Mouse (Mus musculus): ENCODE measurements at regions not wholly inside any gene's neighbourhood (a gene's known extent, or its start where the extent isn't known, plus 50 kb on each side); places are given as distances from the start of the nearest gene placed in this dataset.

DNA sequence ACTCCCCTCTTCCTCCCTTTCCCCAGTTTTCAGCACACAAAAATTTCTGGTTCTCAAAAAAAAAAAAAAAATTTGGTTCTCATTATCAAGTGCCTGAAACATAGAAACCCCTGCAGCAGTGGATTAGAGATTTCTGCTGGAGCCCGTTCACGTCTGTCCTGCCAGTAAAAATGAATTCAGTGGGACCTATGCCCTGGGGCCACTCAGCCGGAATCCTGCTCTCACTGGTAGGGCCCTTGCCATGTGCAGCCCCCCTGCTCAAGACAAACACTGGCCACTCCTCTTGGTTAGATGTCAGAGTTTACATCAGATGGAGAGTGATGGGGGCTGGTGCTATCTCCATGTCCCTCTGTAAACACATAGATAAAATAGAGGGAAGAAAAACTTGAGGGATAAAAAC lies 108.0 kb downstream of the Atp23 start:
- TF ChIP-seq CTCF (IDR thresholded peaks at IDR 0.05; ENCODE audit: insufficient read depth, low read depth, low read length) = no peak
- TF ChIP-seq POLR2A (IDR thresholded peaks at IDR 0.05; ENCODE audit: insufficient read depth, low read depth, low read length) = no peak
- no peaks in the 10 kb centered on the region for H3K4me1 ChIP-seq (ENCODE audit: control insufficient read depth, insufficient read depth, low read length)
- H3K27ac ChIP-seq (ENCODE audit: insufficient read depth, low read depth, low read length) = no peak overlapping the region
- 66% methylated on average over 3 of the region's 3 CpGs for WGBS
- H3K4me3 ChIP-seq (ENCODE audit: insufficient read depth, low read depth, low read length) = no peak overlapping the region

DNA sequence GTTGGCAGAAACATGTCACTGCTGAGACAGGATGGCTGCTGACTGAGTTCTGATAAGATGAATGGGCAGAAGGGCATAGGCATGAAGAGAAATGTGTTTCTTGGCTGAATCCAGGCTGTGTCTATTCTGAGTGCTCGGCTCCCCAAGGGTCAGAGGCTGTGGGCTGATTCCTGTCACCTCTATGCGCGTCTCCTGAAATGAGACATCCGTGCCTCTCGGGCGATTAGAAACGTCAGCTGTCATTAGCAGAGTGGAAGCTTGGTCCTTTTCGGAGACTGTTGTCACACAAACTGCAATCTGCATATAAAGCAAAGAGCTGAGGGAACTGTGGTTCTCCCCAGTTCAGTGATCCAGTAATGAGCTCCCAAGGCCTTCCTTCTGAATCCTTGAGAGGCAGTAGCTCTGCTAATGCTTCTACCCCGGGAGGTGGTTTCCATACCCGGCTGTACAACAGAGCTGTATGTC lies 108.8 kb downstream of the Atp23 start:
- Histone ChIP-seq H3K4me3 (ENCODE audit: insufficient read depth, low read depth, low read length) (no peak overlapping the region), H3K4me1 (ENCODE audit: control insufficient read depth, insufficient read depth, low read length) (no peaks in the 10 kb centered on the region), H3K27ac (ENCODE audit: insufficient read depth, low read depth, low read length) (no peak overlapping the region)
- WGBS = 69% methylated on average over 10 of the region's 10 CpGs
- TF ChIP-seq POLR2A (IDR thresholded peaks at IDR 0.05; ENCODE audit: insufficient read depth, low read depth, low read length) = no peak
- no peak for TF ChIP-seq CTCF (IDR thresholded peaks at IDR 0.05; ENCODE audit: insufficient read depth, low read depth, low read length)

DNA sequence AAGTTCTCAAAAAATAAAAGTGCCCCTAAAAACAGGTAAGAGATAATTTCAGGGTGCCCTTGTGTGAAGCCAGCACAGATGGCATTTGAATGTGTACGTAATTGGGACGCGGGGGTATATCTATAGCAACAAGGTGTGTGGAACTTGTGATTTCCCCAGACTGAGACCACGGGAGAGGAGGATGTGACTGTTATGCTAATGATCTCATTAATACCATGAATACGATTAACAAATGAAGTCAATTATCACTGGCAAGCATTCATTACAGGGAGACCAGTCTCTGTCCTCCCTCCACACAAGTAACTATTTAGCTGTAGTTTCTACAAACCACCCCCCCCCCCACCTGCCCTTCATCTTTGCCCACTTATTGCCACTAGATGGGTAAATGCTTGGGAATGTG lies 112.9 kb downstream of the Atp23 start:
- no peak overlapping the region for H3K4me3 ChIP-seq (ENCODE audit: insufficient read depth, low read depth, low read length)

DNA sequence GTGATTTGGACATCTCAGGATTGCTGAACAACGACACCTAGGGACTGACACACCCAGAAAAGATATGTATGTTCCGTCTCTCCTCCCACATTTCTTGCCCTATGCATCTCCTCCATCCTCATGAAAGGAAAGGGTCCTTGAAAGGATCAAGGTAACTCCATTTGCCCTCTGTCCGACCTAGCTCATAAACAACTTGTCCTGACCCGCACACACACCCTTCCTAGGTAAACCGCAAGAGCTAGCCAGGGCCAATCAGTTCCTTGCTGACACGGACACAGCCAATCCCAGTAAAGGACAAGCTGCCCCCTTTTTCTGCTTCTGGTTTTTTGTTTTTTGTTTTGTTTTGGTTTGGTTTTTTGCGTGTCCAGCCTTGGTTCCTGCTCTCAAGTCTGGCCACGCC lies 118.0 kb downstream of the Atp23 start:
- TF ChIP-seq CTCF (IDR thresholded peaks at IDR 0.05; ENCODE audit: insufficient read depth, low read depth, low read length) (no peak), POLR2A (IDR thresholded peaks at IDR 0.05; ENCODE audit: insufficient read depth, low read depth, low read length) (no peak)
- WGBS = 91% methylated on average over 8 of the region's 8 CpGs

More for the DNA sequence above, 112.9 kb downstream of the Atp23 start:
- Histone ChIP-seq H3K4me1 (ENCODE audit: control insufficient read depth, insufficient read depth, low read length) (no peaks in the 10 kb centered on the region), H3K27ac (ENCODE audit: insufficient read depth, low read depth, low read length) (no peak overlapping the region)
- TF ChIP-seq POLR2A (IDR thresholded peaks at IDR 0.05; ENCODE audit: insufficient read depth, low read depth, low read length) (no peak), CTCF (IDR thresholded peaks at IDR 0.05; ENCODE audit: insufficient read depth, low read depth, low read length) (no peak)
- 75% methylated on average over 5 of the region's 5 CpGs for WGBS

DNA sequence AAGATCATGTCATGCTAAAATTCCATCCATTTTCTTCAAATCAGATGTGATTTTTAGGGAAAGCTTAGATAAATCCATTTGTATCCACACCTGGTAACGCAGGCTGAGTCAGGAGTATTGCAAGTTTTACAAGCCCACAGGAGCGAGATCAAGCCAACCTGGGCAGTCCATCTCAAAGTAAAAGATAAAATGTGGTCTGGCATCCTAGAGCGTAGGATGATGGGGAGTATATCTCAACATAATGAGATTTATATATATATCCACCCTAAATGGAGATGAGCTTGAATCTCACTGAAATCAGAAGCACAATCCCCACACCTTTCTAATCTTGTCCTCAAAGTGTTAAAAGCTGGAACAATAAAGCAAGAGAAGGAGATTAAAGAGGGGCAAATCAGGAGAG lies 124.6 kb downstream of the Atp23 start:
- H3K4me1 ChIP-seq (ENCODE audit: control insufficient read depth, insufficient read depth, low read length) = no peaks in the 10 kb centered on the region
- TF ChIP-seq CTCF (IDR thresholded peaks at IDR 0.05; ENCODE audit: insufficient read depth, low read depth, low read length) (no peak), POLR2A (IDR thresholded peaks at IDR 0.05; ENCODE audit: insufficient read depth, low read depth, low read length) (no peak)
- 92% methylated on average over 3 of the region's 3 CpGs for WGBS

More for the DNA sequence above, 118.0 kb downstream of the Atp23 start:
- Histone ChIP-seq H3K4me1 (ENCODE audit: control insufficient read depth, insufficient read depth, low read length) (no peaks in the 10 kb centered on the region), H3K4me3 (ENCODE audit: insufficient read depth, low read depth, low read length) (no peak overlapping the region), H3K27ac (ENCODE audit: insufficient read depth, low read depth, low read length) (no peak overlapping the region)

DNA sequence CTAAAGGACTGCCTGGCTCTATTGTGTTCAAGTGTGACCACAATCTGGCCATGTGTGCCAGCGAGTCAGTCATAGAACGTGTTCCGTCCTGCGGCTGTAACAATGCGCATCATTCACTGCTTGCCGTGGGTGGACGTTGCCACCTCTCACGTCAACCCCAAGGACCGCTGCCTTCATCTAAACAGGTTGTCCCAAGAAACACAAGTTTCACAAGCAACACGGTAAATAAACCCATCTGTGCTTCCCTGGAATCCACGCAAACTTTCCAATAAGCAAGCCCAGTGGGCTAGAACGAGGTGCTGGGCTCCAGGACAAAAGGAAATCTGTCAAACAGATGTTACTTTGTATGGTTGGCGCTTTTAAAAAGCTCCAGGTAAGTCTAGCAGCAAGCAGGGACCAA lies 125.2 kb downstream of the Atp23 start:
- WGBS = 53% methylated on average over 13 of the region's 13 CpGs
- Histone ChIP-seq H3K4me1 (ENCODE audit: control insufficient read depth, insufficient read depth, low read length) (no peaks in the 10 kb centered on the region), H3K4me3 (ENCODE audit: insufficient read depth, low read depth, low read length) (no peak overlapping the region), H3K27ac (ENCODE audit: insufficient read depth, low read depth, low read length) (no peak overlapping the region)
- TF ChIP-seq POLR2A (IDR thresholded peaks at IDR 0.05; ENCODE audit: insufficient read depth, low read depth, low read length) (no peak), CTCF (IDR thresholded peaks at IDR 0.05; ENCODE audit: insufficient read depth, low read depth, low read length) (no peak)

More for the DNA sequence above, 124.6 kb downstream of the Atp23 start:
- no peak overlapping the region for H3K27ac ChIP-seq (ENCODE audit: insufficient read depth, low read depth, low read length)
- H3K4me3 ChIP-seq (ENCODE audit: insufficient read depth, low read depth, low read length) = no peak overlapping the region

DNA sequence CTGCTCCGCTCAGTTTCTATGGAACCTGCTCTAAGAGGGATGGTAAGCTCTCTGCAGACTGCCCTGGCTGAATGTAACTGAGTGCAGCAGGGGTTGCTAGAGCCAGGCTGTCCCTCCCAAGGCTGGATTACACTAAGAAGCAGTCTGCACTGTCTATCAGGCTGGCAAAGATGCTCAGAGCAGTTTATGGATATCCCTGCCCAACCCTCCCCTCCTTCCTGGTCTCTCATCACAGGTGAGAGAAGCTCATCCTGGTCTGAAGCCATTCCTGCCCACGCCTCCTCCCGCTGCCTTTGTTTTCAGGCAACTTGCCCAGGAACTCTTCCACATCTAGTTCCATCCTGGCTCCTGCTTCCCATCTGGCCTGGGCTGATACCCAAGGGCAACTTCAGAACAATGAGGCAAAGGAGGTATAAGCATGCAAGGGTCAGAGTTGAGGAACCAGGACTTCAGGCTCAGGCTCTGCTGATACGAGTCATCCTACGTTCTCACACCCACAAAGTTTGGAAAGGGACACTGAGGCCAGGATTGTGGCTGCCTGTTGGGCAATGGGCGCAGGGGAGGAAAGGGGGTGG lies 130.6 kb downstream of the Atp23 start:
- 87% methylated on average over 6 of the region's 6 CpGs for WGBS
- Histone ChIP-seq H3K27ac (ENCODE audit: insufficient read depth, low read depth, low read length) (no peak overlapping the region), H3K4me1 (ENCODE audit: control insufficient read depth, insufficient read depth, low read length) (no peaks in the 10 kb centered on the region), H3K4me3 (ENCODE audit: insufficient read depth, low read depth, low read length) (no peak overlapping the region)
- TF ChIP-seq POLR2A (IDR thresholded peaks at IDR 0.05; ENCODE audit: insufficient read depth, low read depth, low read length) (no peak), CTCF (IDR thresholded peaks at IDR 0.05; ENCODE audit: insufficient read depth, low read depth, low read length) (no peak)

DNA sequence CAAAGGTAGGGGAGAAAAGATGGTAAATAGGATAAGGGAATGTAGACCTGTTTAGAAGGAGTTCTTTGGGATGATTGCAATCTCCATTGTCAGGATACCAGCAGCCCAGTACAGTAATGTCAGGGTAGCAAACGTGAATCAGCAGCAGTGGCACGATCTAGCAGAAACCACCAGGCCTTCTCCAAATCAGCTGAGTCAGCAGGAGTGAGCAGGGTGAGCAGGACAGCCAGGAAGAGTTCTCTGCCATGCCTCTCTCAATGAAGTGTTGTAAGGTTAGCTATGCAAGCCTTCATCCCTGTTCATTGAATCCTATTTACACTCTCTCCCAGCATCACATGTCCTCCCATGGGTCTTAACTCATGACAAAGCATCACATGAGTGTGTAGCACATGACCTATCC lies 135.5 kb downstream of the Atp23 start:
- 77% methylated on average over 2 of the region's 2 CpGs for WGBS
- Histone ChIP-seq H3K27ac (ENCODE audit: insufficient read depth, low read depth, low read length) (no peak overlapping the region), H3K4me1 (ENCODE audit: control insufficient read depth, insufficient read depth, low read length) (no peaks in the 10 kb centered on the region), H3K4me3 (ENCODE audit: insufficient read depth, low read depth, low read length) (no peak overlapping the region)
- TF ChIP-seq CTCF (IDR thresholded peaks at IDR 0.05; ENCODE audit: insufficient read depth, low read depth, low read length) (no peak), POLR2A (IDR thresholded peaks at IDR 0.05; ENCODE audit: insufficient read depth, low read depth, low read length) (no peak)

DNA sequence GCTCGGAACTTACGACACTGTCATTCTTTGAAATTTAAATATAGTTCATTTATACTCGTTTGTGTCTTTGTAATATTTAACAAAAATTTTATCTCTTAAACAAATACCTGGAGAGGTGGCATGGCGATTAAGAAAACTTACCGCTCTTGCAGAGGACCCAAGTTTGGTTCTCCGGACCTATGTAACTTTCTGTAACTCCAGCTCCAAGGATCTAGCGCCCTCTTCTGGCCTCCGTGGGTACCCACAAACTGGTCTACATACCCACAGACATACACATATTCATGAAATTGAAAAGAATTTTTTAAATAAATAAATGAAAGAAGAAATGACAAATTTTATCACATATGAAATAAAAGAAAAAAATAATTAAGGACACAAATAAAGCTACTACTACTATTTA lies 136.4 kb downstream of the Atp23 start:
- Histone ChIP-seq H3K4me3 (ENCODE audit: insufficient read depth, low read depth, low read length) (no peak overlapping the region), H3K4me1 (ENCODE audit: control insufficient read depth, insufficient read depth, low read length) (no peaks in the 10 kb centered on the region), H3K27ac (ENCODE audit: insufficient read depth, low read depth, low read length) (no peak overlapping the region)
- TF ChIP-seq CTCF (IDR thresholded peaks at IDR 0.05; ENCODE audit: insufficient read depth, low read depth, low read length) = no peak
- TF ChIP-seq POLR2A (IDR thresholded peaks at IDR 0.05; ENCODE audit: insufficient read depth, low read depth, low read length) = no peak
- WGBS = 79% methylated on average over 8 of the region's 8 CpGs

DNA sequence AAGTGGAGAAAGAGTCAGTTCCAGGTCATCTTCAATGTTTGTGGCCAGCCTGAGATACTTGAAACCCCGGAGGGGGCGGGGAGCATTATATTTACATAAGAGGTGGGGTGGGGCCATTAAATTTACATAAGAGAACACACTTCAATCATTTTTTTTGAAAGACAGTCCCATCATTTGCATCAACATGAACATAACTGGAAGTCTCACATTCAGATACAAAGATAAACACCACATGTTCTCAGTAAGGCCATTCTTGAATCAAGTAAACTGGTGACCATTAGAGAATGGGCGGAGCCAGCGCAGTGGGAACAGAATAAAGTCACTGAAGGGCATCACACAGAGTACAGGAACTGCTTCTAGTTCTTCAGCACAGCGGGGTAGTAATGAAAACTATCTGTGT lies 137.2 kb downstream of the Atp23 start:
- no peak for TF ChIP-seq POLR2A (IDR thresholded peaks at IDR 0.05; ENCODE audit: insufficient read depth, low read depth, low read length)
- no peak for TF ChIP-seq CTCF (IDR thresholded peaks at IDR 0.05; ENCODE audit: insufficient read depth, low read depth, low read length)
- 80% methylated on average over 5 of the region's 5 CpGs for WGBS
- H3K27ac ChIP-seq (ENCODE audit: insufficient read depth, low read depth, low read length) = no peak overlapping the region
- H3K4me3 ChIP-seq (ENCODE audit: insufficient read depth, low read depth, low read length) = no peak overlapping the region
- no peaks in the 10 kb centered on the region for H3K4me1 ChIP-seq (ENCODE audit: control insufficient read depth, insufficient read depth, low read length)
